Mouse (Mus musculus): Measurements from ENCODE around the gene Tlr9. TPM values are rescaled to one million over a fixed set of nuclear protein-coding genes. Genes with fewer than 3 reads are reported as not detected.

Tlr9 gene
- polyA plus RNA-seq (2015; fragmentation: Nextera tagmentation; extraction: Ambion mirVana) = 0.03 and 0.07 TPM in 2 replicates

DNA sequence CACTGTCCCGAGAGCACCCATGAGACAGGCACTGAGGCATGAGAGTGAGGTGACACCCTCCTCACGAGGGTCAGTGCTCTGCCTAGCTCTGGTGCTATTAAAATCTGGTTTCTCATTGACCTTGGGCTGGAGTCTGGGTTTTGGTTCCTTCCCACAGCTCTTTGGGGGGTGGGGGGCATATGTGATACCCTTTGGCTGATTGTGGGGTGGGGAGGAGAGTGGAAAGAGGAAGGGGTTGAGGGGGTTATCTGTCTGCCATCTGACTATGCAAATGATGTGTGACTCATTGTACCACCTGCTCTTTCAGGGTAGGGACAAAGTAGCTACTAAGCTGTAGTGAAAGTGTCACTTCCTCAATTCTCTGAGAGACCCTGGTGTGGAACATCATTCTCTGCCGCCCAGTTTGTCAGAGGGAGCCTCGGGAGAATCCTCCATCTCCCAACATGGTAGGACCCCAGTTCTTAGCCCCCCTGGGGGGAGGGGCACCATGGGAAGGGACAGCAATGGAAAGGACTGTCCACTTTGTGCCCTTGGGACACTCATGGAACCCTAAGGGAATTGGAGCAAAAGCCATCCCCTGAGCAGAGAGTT lies at the start of gene Tlr9:
Gene Tlr9 (plus strand): TSS at position 338 of the 591 bp plus-strand sequence.
- Histone ChIP-seq H3K4me2 (peak within 1 kb of the TSS; percentile 23; the same call in 1 of the 2 replicates), H3K4me1 (replicated peaks) (peaks cover 10% of the 10 kb centered on the region; the same call in 1 of the 2 replicates), H3K27ac (replicated peaks) (no peak within 1 kb of the TSS), H3K27me3 (peaks cover 50% of the 10 kb centered on the region), H3K36me3 (replicated peaks) (no peaks in the 10 kb centered on the region), H3K9ac (no peak within 1 kb of the TSS), H3K4me3 (replicated peaks) (no peak within 1 kb of the TSS), H3K9me3 (replicated peaks) (no peaks in the 10 kb centered on the region)
- WGBS (ENCODE audit: insufficient replicate concordance) = 21% methylated on average over 4 of the region's 4 CpGs
- no peak for ATAC-seq (ENCODE audit: insufficient read depth)

DNA sequence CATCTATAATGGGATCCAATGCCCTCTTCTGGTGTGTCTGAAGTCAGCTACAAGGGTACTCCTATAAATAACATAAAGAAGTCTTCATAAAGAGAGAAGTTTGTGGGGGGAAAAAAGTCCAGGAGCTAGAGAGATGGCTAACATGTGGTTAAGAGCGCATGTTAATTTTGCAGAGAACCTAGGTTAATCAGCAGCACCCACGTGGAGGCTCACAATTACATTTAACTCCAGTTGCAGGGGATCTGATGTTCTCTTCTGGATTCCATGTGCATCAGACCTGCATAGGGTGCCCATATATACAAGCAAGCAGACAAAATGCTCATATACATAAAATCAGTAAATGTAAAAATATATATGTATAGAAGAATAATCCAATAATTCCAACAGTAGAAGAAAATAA lies 49.0 kb upstream of the Tlr9 start:
- H3K4me1 ChIP-seq (replicated peaks) = peaks cover 50% of the 10 kb centered on the region

DNA sequence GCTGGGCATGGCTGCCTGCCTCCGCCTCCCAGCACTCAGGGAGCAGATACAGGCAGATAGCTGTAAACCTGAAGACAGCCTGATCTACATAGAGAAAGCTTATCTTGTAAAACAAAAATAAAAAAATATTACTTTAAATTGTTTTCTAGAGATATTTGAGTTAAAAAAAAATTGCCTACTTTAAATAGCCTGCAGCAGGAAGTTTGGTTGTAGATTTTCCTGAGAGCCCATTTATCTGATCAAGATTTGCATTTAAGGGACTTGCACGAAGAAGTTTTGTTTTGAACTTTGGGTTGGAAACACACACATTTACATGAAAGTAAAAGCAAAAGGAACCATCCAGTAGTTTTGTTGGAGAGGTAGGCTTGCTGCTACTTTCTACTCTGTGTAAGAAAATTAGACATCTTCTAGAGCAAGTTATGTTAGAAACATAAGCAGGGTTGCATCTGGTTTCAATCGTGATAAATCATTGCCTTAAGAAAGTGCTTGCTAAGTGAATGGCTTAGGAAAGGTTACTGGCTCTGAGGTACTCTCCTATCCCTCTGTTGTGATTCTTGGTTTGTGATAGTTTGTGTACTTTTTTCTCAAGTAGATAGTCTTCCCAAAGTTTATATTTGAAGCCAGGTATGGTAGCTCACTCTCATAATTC lies 46.7 kb upstream of the Tlr9 start:
- no peak overlapping the region for H3K4me2 ChIP-seq
- peaks cover 38% of the 10 kb centered on the region for H3K4me1 ChIP-seq (replicated peaks)
- no peak overlapping the region for H3K4me3 ChIP-seq (replicated peaks)
- H3K27ac ChIP-seq (replicated peaks) = no peak overlapping the region
- WGBS (ENCODE audit: insufficient replicate concordance) = 48% methylated on average over 3 of the region's 3 CpGs
- no peaks in the 10 kb centered on the region for H3K9me3 ChIP-seq (replicated peaks)
- H3K27me3 ChIP-seq = no peaks in the 10 kb centered on the region
- no peak overlapping the region for H3K9ac ChIP-seq
- no peak for ATAC-seq (ENCODE audit: insufficient read depth)
- H3K36me3 ChIP-seq (replicated peaks) = peaks cover 56% of the 10 kb centered on the region

More for the DNA sequence above, 49.0 kb upstream of the Tlr9 start:
- no peak for ATAC-seq (ENCODE audit: insufficient read depth)
- Histone ChIP-seq H3K9ac (peak overlapping the region; percentile 36; the same call in 1 of the 2 replicates), H3K4me2 (peak overlapping the region; percentile 93), H3K27ac (replicated peaks) (no peak overlapping the region), H3K36me3 (replicated peaks) (peaks cover 34% of the 10 kb centered on the region), H3K27me3 (no peaks in the 10 kb centered on the region), H3K9me3 (replicated peaks) (no peaks in the 10 kb centered on the region), H3K4me3 (replicated peaks) (peak overlapping the region; percentile 86)
- 44% methylated on average over 2 of the region's 2 CpGs for WGBS (ENCODE audit: insufficient replicate concordance)

DNA sequence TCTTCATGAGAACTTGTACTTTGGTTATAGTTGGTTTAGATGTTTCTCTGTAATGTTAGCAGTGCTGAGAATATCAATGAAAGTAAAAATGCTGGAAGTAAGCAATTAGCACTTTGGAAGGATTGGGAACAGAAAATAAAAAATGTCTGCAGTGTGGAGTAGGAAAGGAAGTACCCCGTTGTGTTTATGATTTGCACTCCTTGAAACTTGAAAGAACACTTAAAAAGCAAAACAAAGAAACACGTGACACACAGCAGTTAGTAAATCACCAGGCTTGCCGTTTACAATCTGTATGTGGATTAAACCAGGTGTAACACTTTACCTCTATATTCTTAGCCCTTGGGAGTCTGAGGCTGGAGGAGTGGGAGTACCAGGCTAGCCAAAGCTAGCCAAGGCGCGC lies 45.6 kb upstream of the Tlr9 start:
- Histone ChIP-seq H3K4me3 (replicated peaks) (no peak overlapping the region), H3K9me3 (replicated peaks) (no peaks in the 10 kb centered on the region), H3K4me2 (no peak overlapping the region), H3K9ac (no peak overlapping the region), H3K27me3 (no peaks in the 10 kb centered on the region), H3K27ac (replicated peaks) (no peak overlapping the region), H3K36me3 (replicated peaks) (peaks cover 67% of the 10 kb centered on the region), H3K4me1 (replicated peaks) (peaks cover 34% of the 10 kb centered on the region)
- 87% methylated on average over 5 of the region's 5 CpGs for whole genome bisulfite sequencing (ENCODE audit: insufficient replicate concordance)
- ATAC-seq (ENCODE audit: insufficient read depth) = no peak

DNA sequence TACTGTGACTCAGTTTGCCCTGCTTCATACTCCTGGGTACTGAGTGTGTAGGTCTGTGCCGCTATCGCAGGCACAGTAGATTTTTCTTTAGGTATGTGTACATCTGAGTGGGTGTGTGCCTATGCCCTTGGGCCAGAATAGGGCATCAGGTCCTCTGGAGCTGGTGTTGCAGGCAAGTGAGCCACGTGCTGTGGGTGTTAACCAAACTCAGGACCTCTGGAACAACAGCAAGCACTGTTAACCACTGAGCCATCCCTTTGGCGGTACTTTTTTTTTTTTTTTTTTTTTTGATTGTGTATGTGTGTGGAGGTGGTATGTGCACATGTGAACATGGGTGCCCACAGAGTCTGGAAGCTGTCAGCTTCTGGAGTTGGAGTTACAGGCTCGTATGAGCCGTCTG lies 44.6 kb upstream of the Tlr9 start:
- no peaks in the 10 kb centered on the region for H3K27me3 ChIP-seq
- H3K36me3 ChIP-seq (replicated peaks) = peaks cover 77% of the 10 kb centered on the region
- WGBS (ENCODE audit: insufficient replicate concordance) = 86% methylated on average over 6 of the region's 6 CpGs
- H3K27ac ChIP-seq (replicated peaks) = no peak overlapping the region
- H3K4me3 ChIP-seq (replicated peaks) = no peak overlapping the region
- no peaks in the 10 kb centered on the region for H3K9me3 ChIP-seq (replicated peaks)
- ATAC-seq (ENCODE audit: insufficient read depth) = no peak
- peaks cover 29% of the 10 kb centered on the region for H3K4me1 ChIP-seq (replicated peaks)
- H3K4me2 ChIP-seq = no peak overlapping the region
- no peak overlapping the region for H3K9ac ChIP-seq

DNA sequence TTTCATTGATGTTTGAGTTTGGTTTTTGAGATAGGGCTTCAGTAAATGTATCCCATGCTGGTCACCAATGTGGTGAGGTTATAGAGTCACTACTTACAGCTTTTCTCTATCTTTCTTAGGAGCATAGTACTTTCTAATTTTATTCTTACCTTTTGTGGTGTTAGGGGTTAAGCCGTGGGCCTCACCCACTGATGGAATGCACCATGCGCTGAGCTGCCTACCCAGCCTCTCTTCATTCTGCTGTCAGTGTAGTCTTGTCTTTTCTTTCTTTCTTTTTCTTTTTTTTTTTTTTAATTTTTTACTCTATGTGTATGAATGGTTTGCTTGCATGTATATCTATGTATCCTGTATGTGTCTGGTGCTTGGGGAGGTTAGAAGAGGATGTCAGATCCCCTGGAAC lies 42.9 kb upstream of the Tlr9 start:
- H3K4me1 ChIP-seq (replicated peaks) = peaks cover 15% of the 10 kb centered on the region
- H3K27ac ChIP-seq (replicated peaks) = no peak overlapping the region
- WGBS (ENCODE audit: insufficient replicate concordance) = 82% methylated on average over 2 of the region's 2 CpGs
- H3K36me3 ChIP-seq (replicated peaks) = peaks cover 88% of the 10 kb centered on the region
- ATAC-seq (ENCODE audit: insufficient read depth) = no peak
- no peak overlapping the region for H3K4me2 ChIP-seq
- H3K9me3 ChIP-seq (replicated peaks) = no peaks in the 10 kb centered on the region
- H3K9ac ChIP-seq = no peak overlapping the region
- H3K4me3 ChIP-seq (replicated peaks) = no peak overlapping the region
- H3K27me3 ChIP-seq = no peaks in the 10 kb centered on the region

DNA sequence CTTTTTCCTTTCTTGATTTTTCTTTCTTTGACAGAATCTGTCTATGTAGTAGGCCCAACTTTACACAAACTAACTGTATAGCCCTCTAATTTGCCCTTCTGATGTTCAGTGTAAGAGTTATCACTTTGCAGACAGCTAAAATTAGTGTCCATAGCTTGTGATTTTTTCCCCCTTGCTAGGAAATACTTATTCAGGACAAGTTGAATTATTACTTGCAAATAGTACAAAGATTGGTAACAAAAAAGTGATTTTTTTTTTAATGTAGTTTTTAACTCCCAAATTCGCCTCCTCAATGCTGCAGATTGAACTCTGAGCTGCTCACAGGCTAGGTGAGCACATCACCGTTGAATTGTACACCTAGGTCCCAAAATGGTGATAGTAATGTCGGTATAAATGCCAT lies 42.4 kb upstream of the Tlr9 start:
- WGBS (ENCODE audit: insufficient replicate concordance) = 81% methylated on average over 3 of the region's 3 CpGs
- H3K27me3 ChIP-seq = no peaks in the 10 kb centered on the region
- no peaks in the 10 kb centered on the region for H3K9me3 ChIP-seq (replicated peaks)
- H3K27ac ChIP-seq (replicated peaks) = no peak overlapping the region
- no peak overlapping the region for H3K4me3 ChIP-seq (replicated peaks)
- ATAC-seq (ENCODE audit: insufficient read depth) = no peak
- H3K4me1 ChIP-seq (replicated peaks) = peaks cover 10% of the 10 kb centered on the region
- H3K9ac ChIP-seq = no peak overlapping the region
- H3K4me2 ChIP-seq = no peak overlapping the region
- H3K36me3 ChIP-seq (replicated peaks) = peaks cover 89% of the 10 kb centered on the region

DNA sequence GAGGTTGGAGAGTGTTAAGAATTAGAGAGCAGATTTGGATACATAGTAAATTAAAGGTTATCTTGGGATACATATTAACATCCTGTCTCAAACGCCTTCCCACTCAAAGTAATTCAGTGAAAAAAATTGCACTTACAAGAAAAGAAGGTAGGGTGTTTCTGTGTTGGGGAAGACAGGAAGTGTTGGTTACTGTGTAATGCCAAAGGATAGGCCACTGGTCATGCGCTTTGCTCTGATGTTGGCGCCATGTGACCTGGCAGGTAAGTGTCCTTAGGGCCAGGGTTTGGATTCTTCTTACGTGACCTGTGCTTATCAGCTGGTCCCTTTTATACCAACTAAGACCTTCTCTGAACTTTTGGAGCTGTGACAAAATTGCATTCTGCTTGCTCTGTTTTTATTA lies 40.3 kb upstream of the Tlr9 start:
- peaks cover 99% of the 10 kb centered on the region for H3K36me3 ChIP-seq (replicated peaks)
- H3K27me3 ChIP-seq = no peaks in the 10 kb centered on the region
- no peak overlapping the region for H3K4me3 ChIP-seq (replicated peaks)
- no peak overlapping the region for H3K9ac ChIP-seq
- H3K4me2 ChIP-seq = no peak overlapping the region
- no peaks in the 10 kb centered on the region for H3K4me1 ChIP-seq (replicated peaks)
- no peak overlapping the region for H3K27ac ChIP-seq (replicated peaks)
- ATAC-seq (ENCODE audit: insufficient read depth) = no peak
- no peaks in the 10 kb centered on the region for H3K9me3 ChIP-seq (replicated peaks)
- 83% methylated on average over 4 of the region's 4 CpGs for WGBS (ENCODE audit: insufficient replicate concordance)

DNA sequence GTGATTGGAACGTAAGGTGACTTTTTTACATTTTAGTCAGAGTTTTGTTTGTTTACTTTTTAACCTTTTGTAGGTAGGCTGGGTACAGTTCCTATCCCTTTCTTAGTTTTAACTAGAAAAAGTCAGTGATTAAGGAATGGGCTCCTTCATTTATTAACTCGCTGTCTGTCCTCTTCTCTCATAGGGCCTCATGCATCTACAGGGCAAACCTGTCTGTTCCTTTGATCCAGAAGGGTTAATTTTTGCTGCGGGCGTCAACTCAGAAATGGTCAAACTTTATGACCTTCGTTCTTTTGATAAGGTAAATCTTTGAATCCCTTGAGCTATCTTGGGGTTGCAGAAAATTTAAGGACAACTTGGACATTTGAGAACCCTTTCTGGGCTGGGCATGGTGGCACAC lies 38.4 kb upstream of the Tlr9 start:
- no peak for ATAC-seq (ENCODE audit: insufficient read depth)
- no peaks in the 10 kb centered on the region for H3K4me1 ChIP-seq (replicated peaks)
- no peak overlapping the region for H3K4me3 ChIP-seq (replicated peaks)
- H3K27me3 ChIP-seq = no peaks in the 10 kb centered on the region
- no peak overlapping the region for H3K27ac ChIP-seq (replicated peaks)
- no peak overlapping the region for H3K9ac ChIP-seq
- no peak overlapping the region for H3K4me2 ChIP-seq
- WGBS (ENCODE audit: insufficient replicate concordance) = 87% methylated on average over 5 of the region's 5 CpGs
- H3K9me3 ChIP-seq (replicated peaks) = no peaks in the 10 kb centered on the region
- peaks cover 99% of the 10 kb centered on the region for H3K36me3 ChIP-seq (replicated peaks)

DNA sequence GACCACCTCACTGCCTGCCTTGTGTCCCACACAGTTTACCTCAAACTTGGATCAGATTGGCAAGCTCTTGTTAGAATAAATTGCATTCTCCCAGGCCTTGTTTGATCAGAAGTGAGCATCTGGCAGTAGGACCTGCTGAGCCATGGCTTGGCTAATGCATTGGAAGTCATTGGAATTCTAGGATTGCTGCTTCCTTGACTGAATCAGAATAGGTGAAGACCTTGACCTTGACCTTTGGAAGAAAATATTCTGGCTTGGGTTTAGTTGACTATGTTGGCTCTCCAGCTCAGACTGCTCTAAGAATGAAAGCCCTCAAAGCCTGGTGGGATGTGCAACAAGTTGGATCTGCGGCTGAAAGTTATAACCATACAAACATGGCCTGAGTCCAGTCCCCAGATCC lies 31.0 kb upstream of the Tlr9 start:
- Histone ChIP-seq H3K9me3 (replicated peaks) (no peaks in the 10 kb centered on the region), H3K27me3 (no peaks in the 10 kb centered on the region), H3K9ac (no peak overlapping the region), H3K36me3 (replicated peaks) (peaks cover 70% of the 10 kb centered on the region), H3K4me1 (replicated peaks) (no peaks in the 10 kb centered on the region; the same call in 1 of the 2 replicates), H3K4me3 (replicated peaks) (no peak overlapping the region), H3K4me2 (no peak overlapping the region), H3K27ac (replicated peaks) (no peak overlapping the region)
- whole genome bisulfite sequencing (ENCODE audit: insufficient replicate concordance) = 85% methylated on average over 1 of the region's 1 CpGs
- no peak for ATAC-seq (ENCODE audit: insufficient read depth)

DNA sequence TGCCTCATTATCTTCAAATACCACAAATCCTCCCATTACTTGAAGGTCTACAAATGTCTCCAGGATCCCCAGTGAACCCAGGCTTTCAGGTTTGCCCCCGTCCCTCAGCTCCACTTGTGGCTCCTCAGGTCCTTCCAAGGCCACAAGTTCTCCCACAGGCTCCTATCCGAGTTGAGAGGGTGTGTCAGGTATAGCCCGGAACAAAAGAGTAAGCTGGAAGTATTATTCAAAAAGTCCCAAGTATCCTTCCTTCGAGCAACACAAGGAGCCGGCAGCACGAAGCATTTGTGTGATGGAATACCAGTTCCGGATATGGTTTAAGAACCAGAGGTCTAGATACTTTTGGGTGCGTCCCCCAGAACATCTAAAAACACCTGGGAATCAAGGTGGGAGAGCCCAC lies 30.4 kb upstream of the Tlr9 start:
- no peak overlapping the region for H3K27ac ChIP-seq (replicated peaks)
- H3K9ac ChIP-seq = no peak overlapping the region
- 84% methylated on average over 8 of the region's 8 CpGs for WGBS (ENCODE audit: insufficient replicate concordance)
- no peaks in the 10 kb centered on the region for H3K27me3 ChIP-seq
- peaks cover 68% of the 10 kb centered on the region for H3K36me3 ChIP-seq (replicated peaks)
- no peaks in the 10 kb centered on the region for H3K9me3 ChIP-seq (replicated peaks)
- H3K4me1 ChIP-seq (replicated peaks) = no peaks in the 10 kb centered on the region; the same call in 1 of the 2 replicates
- no peak for ATAC-seq (ENCODE audit: insufficient read depth)
- H3K4me2 ChIP-seq = no peak overlapping the region
- no peak overlapping the region for H3K4me3 ChIP-seq (replicated peaks)

Measured in liver, embryonic 15.5 days (tissue).